Mouse (Mus musculus): ENCODE results near the gene Birc5. TPM values are rescaled to one million over a fixed set of nuclear protein-coding genes. Genes with fewer than 3 reads are reported as not detected.

The Birc5 gene
- polyA plus RNA-seq, 1 experiment from 2014 or later: 97.5 TPM

DNA sequence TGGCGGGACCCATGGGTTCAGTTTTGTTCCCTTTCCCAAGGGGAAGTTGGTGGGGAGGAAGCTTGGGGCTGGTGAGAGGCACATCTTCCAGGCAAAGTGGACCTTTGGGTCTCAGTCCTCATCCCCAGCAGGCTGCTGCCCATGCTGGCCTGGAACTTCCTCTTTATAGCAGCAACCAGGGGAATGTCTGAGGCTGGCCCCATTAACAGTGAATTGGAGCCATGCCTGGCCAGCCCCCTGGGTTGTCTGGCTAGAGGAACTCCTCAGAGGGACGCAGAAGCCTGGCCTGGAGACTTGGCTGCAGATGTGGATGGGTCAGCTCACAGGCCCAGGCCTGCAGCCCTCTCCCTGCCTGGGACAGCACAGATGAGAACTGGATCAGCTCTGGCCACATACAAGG is 15.8 kb downstream of the Birc5 start:
- H3K9me3 ChIP-seq: no peaks in the 10 kb centered on the region
- peaks cover 19% of the 10 kb centered on the region; the same call in 1 of the 2 replicates for H3K27me3 ChIP-seq
- 58% methylated on average over 2 of the region's 2 CpGs for WGBS
- H3K4me1 ChIP-seq: 0 out of 2 replicates have a peak, but pooled peaks cover 7% of the 10 kb centered on the region
- no peak for ATAC-seq (replicated peaks)
- H3K4me2 ChIP-seq (replicated peaks): no peak overlapping the region
- no peak overlapping the region for H3K27ac ChIP-seq (replicated peaks)
- H3K36me3 ChIP-seq: no peaks in the 10 kb centered on the region
- no peak overlapping the region for H3K9ac ChIP-seq (replicated peaks)
- H3K4me3 ChIP-seq: no peak overlapping the region

DNA sequence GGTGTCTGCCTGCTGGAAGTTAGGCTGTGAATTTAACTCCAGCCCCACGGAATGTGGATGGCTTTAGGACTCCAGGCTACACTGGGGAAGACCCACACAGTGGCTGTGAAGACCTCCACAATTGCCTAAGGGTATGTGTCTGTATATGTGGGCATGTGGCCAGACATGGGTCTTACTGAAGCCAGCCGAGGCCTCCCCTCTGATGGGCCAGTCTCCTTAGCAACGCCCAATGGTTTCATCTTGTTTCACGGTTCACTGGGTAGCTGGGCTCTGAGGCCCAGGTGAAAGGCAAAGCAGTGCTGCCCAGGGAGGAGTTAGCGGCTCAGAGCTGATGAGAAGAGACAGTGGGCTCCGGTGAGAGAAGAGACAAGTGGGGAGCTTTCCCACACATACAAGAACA is 16.9 kb downstream of the Birc5 start:
- H3K9ac ChIP-seq (replicated peaks): no peak overlapping the region
- peaks cover 9% of the 10 kb centered on the region; the same call in 1 of the 2 replicates for H3K27me3 ChIP-seq
- ATAC-seq (replicated peaks): no peak
- WGBS: 6% methylated on average over 6 of the region's 6 CpGs
- H3K4me3 ChIP-seq: no peak overlapping the region
- no peak overlapping the region for H3K4me2 ChIP-seq (replicated peaks)
- H3K36me3 ChIP-seq: no peaks in the 10 kb centered on the region
- H3K9me3 ChIP-seq: no peaks in the 10 kb centered on the region
- no peak overlapping the region for H3K27ac ChIP-seq (replicated peaks)
- peaks cover 12% of the 10 kb centered on the region; the same call in 1 of the 2 replicates for H3K4me1 ChIP-seq

- no peaks in the 10 kb centered on the region for H3K27me3 ChIP-seq
- H3K9ac ChIP-seq (replicated peaks): 0 out of 2 replicates have a peak overlapping the region, but pooled peaks have one; percentile 19
- H3K4me2 ChIP-seq (replicated peaks): no peak overlapping the region; the same call in 1 of the 2 replicates
- H3K36me3 ChIP-seq: no peaks in the 10 kb centered on the region
- H3K4me1 ChIP-seq: peaks cover 25% of the 10 kb centered on the region
- peak; percentile 37 for ATAC-seq (replicated peaks)
- no peaks in the 10 kb centered on the region for H3K9me3 ChIP-seq
- no peak overlapping the region for H3K27ac ChIP-seq (replicated peaks)
- WGBS: 38% methylated on average over 12 of the region's 12 CpGs
- no peak overlapping the region for H3K4me3 ChIP-seq
Measured at GRCm38 (mm10) chr11:117870688-117871365, 21.8 kb downstream of the Birc5 start.

- H3K36me3 ChIP-seq: no peaks in the 10 kb centered on the region
- H3K27ac ChIP-seq (replicated peaks): no peak overlapping the region
- no peaks in the 10 kb centered on the region for H3K9me3 ChIP-seq
- H3K4me3 ChIP-seq: no peak overlapping the region
- WGBS: 72% methylated on average over 5 of the region's 5 CpGs
- peaks cover 22% of the 10 kb centered on the region for H3K4me1 ChIP-seq
- no peaks in the 10 kb centered on the region for H3K27me3 ChIP-seq
- H3K4me2 ChIP-seq (replicated peaks): no peak overlapping the region
- no peak for ATAC-seq (replicated peaks)
- no peak overlapping the region for H3K9ac ChIP-seq (replicated peaks)
Measured at GRCm38 (mm10) chr11:117871376-117871775, 22.3 kb downstream of the Birc5 start.

DNA sequence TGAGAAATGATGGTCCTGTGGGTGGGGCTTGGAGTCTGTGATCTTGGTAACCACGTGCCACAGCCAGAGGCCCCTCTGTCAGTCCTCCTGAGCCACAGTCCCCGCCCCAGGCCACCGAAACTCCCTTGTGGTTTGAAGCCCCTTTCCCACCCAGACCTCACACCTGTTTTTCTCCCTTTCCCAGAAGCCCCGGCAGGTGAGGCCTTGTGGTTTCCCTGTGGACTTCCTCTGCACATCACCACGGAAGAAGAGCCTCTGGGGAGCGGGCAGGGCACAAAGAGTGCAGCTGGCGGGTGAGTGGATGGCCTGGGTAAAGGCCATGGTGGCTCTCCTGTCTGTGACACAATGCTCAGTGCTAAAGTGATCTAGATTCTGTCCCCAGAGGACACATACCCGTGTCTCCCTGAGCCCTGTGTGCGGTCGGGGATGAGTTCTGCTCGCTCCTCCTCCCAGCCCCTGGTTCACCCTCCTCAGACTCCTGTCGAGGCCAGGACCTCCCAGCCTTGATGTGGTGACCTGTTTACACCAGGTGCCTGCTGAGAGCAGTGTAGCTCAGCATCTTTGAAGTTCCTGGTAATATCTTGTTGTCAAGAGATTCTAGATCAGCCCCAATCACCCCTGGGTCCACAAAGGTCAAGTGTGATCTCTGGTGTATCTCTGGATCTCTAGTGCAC is 23.0 kb downstream of the Birc5 start:
- Histone ChIP-seq H3K27me3 (no peaks in the 10 kb centered on the region), H3K36me3 (no peaks in the 10 kb centered on the region), H3K4me2 (replicated peaks) (no peak overlapping the region), H3K4me3 (no peak overlapping the region), H3K4me1 (peaks cover 20% of the 10 kb centered on the region), H3K9ac (replicated peaks) (no peak overlapping the region), H3K9me3 (no peaks in the 10 kb centered on the region), H3K27ac (replicated peaks) (no peak overlapping the region)
- ATAC-seq (replicated peaks): no peak
- 69% methylated on average over 12 of the region's 12 CpGs for WGBS

GRCm38 (mm10) chr11:117872861-117873608 is 24.0 kb downstream of the Birc5 start, which contains the start of gene Tha1:
Tha1 (minus strand) TSS chr11:117873481.
- H3K36me3 ChIP-seq: no peaks in the 10 kb centered on the region
- 1% methylated on average over 51 of the region's 51 CpGs for WGBS

GRCm38 (mm10) chr11:117874419-117874818 is 25.4 kb downstream of the Birc5 start:
- H3K27ac ChIP-seq (replicated peaks): no peak overlapping the region

More at GRCm38 (mm10) chr11:117872861-117873608, 24.0 kb downstream of the Birc5 start, which contains the start of gene Tha1:
- peak within 1 kb of the TSS; percentile 84 for H3K4me2 ChIP-seq (replicated peaks)
- no peaks in the 10 kb centered on the region for H3K27me3 ChIP-seq
- no peaks in the 10 kb centered on the region for H3K9me3 ChIP-seq
- H3K4me3 ChIP-seq: peak within 1 kb of the TSS; percentile 78
- H3K27ac ChIP-seq (replicated peaks): no peak within 1 kb of the TSS
- peak; percentile 75 for ATAC-seq (replicated peaks)
- H3K4me1 ChIP-seq: peaks cover 24% of the 10 kb centered on the region
- H3K9ac ChIP-seq (replicated peaks): peak within 1 kb of the TSS; percentile 72

DNA sequence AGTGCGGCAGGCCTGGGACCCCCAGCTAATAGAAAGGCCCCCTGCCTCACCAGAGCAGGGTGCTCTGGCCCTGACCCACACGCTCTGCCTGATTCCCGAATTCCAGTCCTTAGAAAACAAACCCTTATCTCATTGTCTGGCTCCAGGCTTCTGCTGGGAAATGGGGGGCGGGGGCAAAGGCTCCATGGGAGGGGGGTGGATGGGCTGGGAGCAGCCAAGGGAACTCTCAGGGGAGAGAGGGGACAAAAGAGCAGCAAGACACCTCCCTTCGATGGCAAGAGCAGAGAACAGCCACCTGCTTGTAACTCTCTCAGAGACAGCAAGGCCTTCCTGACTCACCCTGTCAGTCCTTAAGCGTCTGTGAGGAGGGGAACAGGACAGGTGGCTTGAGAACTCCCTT is 26.6 kb downstream of the Birc5 start:
- Histone ChIP-seq H3K36me3 (no peaks in the 10 kb centered on the region), H3K9me3 (no peaks in the 10 kb centered on the region), H3K27ac (replicated peaks) (no peak overlapping the region), H3K27me3 (no peaks in the 10 kb centered on the region), H3K4me2 (replicated peaks) (no peak overlapping the region), H3K4me3 (no peak overlapping the region), H3K9ac (replicated peaks) (no peak overlapping the region), H3K4me1 (peaks cover 33% of the 10 kb centered on the region)
- ATAC-seq (replicated peaks): no peak
- WGBS: 25% methylated on average over 6 of the region's 6 CpGs

More at GRCm38 (mm10) chr11:117874419-117874818, 25.4 kb downstream of the Birc5 start:
- H3K36me3 ChIP-seq: no peaks in the 10 kb centered on the region
- WGBS: 50% methylated on average over 4 of the region's 4 CpGs
- H3K4me1 ChIP-seq: peaks cover 36% of the 10 kb centered on the region
- H3K9me3 ChIP-seq: no peaks in the 10 kb centered on the region
- no peak overlapping the region for H3K4me2 ChIP-seq (replicated peaks)
- ATAC-seq (replicated peaks): no peak
- no peak overlapping the region for H3K9ac ChIP-seq (replicated peaks)
- H3K4me3 ChIP-seq: no peak overlapping the region
- H3K27me3 ChIP-seq: no peaks in the 10 kb centered on the region

DNA sequence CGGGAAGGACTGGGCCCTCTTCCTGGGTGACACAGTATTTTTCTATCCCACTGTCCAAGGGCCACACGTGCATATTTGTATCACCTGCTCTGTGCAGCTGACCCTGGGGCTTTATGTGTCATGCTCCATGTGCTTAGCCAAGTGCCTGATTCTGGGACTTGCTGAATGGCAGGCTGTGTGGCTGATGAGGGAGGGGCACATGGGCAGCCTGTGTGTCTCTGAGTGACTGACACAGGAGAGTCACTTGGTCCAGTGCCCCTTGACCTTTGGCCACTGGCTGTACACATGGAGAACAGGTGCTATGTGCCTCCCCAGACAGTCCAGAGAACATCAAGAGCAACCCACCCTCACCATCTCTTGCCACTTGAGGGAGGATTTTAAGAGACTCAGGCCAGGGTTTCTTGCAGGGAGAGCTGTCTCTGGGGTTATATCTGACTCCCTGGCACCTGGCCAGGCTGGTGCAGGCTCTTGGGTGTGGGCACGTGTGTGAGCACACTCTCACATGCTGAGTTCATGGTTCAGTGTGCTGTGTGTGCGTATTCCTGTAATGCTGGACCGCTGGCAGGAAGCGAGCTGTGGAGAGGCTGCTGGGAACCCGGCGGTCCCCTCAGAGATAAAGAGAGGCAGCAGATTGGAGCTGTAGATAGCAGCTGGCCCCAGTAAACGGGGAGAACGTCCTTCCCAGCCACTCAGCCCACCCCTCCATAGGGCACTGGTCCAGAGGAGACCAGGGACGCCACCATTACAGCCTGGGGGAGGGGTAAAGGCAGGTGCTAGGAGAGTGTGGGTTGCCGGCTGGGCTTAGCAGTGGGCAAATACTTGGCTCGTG is 29.1 kb downstream of the Birc5 start:
- Histone ChIP-seq H3K4me3 (no peak overlapping the region), H3K27me3 (0 out of 2 replicates have a peak, but pooled peaks cover 3% of the 10 kb centered on the region), H3K4me2 (replicated peaks) (peak overlapping the region; percentile 12), H3K36me3 (no peaks in the 10 kb centered on the region), H3K4me1 (peaks cover 27% of the 10 kb centered on the region), H3K9ac (replicated peaks) (no peak overlapping the region), H3K9me3 (no peaks in the 10 kb centered on the region), H3K27ac (replicated peaks) (peak overlapping the region; percentile 42)
- peak; percentile 56 for ATAC-seq (replicated peaks)
- WGBS: 22% methylated on average over 13 of the region's 13 CpGs

GRCm38 (mm10) chr11:117878892-117879291 is 29.8 kb downstream of the Birc5 start:
- 0 out of 2 replicates have a peak, but pooled peaks cover 3% of the 10 kb centered on the region for H3K27me3 ChIP-seq
- H3K36me3 ChIP-seq: no peaks in the 10 kb centered on the region
- H3K9ac ChIP-seq (replicated peaks): no peak overlapping the region
- WGBS: 9% methylated on average over 8 of the region's 8 CpGs
- H3K27ac ChIP-seq (replicated peaks): peak overlapping the region; percentile 42
- peaks cover 21% of the 10 kb centered on the region for H3K4me1 ChIP-seq
- H3K4me3 ChIP-seq: no peak overlapping the region
- ATAC-seq (replicated peaks): peak; percentile 44
- H3K4me2 ChIP-seq (replicated peaks): peak overlapping the region; percentile 12; the same call in 1 of the 2 replicates
- H3K9me3 ChIP-seq: no peaks in the 10 kb centered on the region

- ATAC-seq (replicated peaks): no peak
Measured at GRCm38 (mm10) chr11:117879676-117880075, 30.6 kb downstream of the Birc5 start.

More at GRCm38 (mm10) chr11:117879676-117880075, 30.6 kb downstream of the Birc5 start:
- WGBS: 76% methylated on average over 6 of the region's 6 CpGs
- no peak overlapping the region for H3K9ac ChIP-seq (replicated peaks)
- H3K27me3 ChIP-seq: 0 out of 2 replicates have a peak, but pooled peaks cover 3% of the 10 kb centered on the region
- H3K9me3 ChIP-seq: no peaks in the 10 kb centered on the region
- no peak overlapping the region for H3K27ac ChIP-seq (replicated peaks)
- H3K4me1 ChIP-seq: peaks cover 21% of the 10 kb centered on the region
- H3K36me3 ChIP-seq: no peaks in the 10 kb centered on the region
- H3K4me3 ChIP-seq: no peak overlapping the region
- H3K4me2 ChIP-seq (replicated peaks): no peak overlapping the region

Data from forebrain, embryonic 15.5 days (tissue).